Mouse (Mus musculus) thymus, adult 2 months (tissue): Measurements from ENCODE around the gene Adat1. TPM values are rescaled to one million over a fixed set of nuclear protein-coding genes. Genes with fewer than 3 reads are reported as not detected.
A peak's percentile ranks its signal among the peaks of the same experiment; 100 is the strongest.

Experiments
- DNase-seq: peaks from one replicate; pipeline ENCODE4 v3.0.0; 2021
- H3K27ac ChIP-seq: fragments of 200-500 bp; 2 replicates; pipeline ENCODE4 v1.5.1; 2012; ENCODE audit warnings: low read length, control low read depth; ENCODE audit not compliant: control insufficient read depth, insufficient read depth
- H3K27me3 ChIP-seq: fragments of 200-500 bp; 2 replicates; pipeline ENCODE4 v1.6.1; 2012; ENCODE audit warnings: mild to moderate bottlenecking, low read length, moderate library complexity, mixed read lengths; ENCODE audit not compliant: control insufficient read depth, insufficient read depth
- H3K36me3 ChIP-seq: fragments of 200-500 bp; 2 replicates; pipeline ENCODE4 v1.6.1; 2012; ENCODE audit warnings: mild to moderate bottlenecking, low read length, moderate library complexity; ENCODE audit not compliant: control insufficient read depth, insufficient read depth
- H3K4me1 ChIP-seq: fragments of 200-500 bp; replicated peaks from 2 replicates; pipeline ENCODE4 v1.6.1; 2012; ENCODE audit warnings: low read length; ENCODE audit not compliant: control insufficient read depth, insufficient read depth
- H3K4me3 ChIP-seq: fragments of 200-500 bp; 2 replicates; pipeline ENCODE4 v1.5.1; 2012; ENCODE audit warnings: mild to moderate bottlenecking, low read length, control low read depth, moderate library complexity; ENCODE audit not compliant: control insufficient read depth, insufficient read depth
- CTCF ChIP-seq: fragments of 200-500 bp; IDR thresholded peaks from 2 replicates; pipeline ENCODE4 v1.5.1; 2012; ENCODE audit warnings: mild to moderate bottlenecking, control low read depth, low read length, moderate library complexity, borderline replicate concordance; ENCODE audit not compliant: control insufficient read depth, poor library complexity, insufficient read depth; ENCODE audit errors: extremely low read depth
- POLR2A ChIP-seq: fragments of 200-500 bp; IDR thresholded peaks from 2 replicates; pipeline ENCODE4 v1.6.1; 2012; ENCODE audit warnings: mild to moderate bottlenecking, low read length, control low read depth, moderate library complexity; ENCODE audit not compliant: control insufficient read depth, poor library complexity, insufficient read depth; ENCODE audit errors: extremely low read depth
- WGBS: fragments of 180-500 bp; shearing (Covaris S2); methylation state at CpG from one replicate; pipeline ENCODE4 v1.1.7; 2018; 5-methylcytosine and 5-hydroxymethylcytosine counted together
- polyA plus RNA-seq: library from polyadenylated mRNA; depleted of rRNA; stranded (reverse); fragments of >200 nt; gene quantifications from 2 replicates; pipeline ENCODE4 v1.2.3, GENCODE M21; 2012

Adat1 gene
- polyA plus RNA-seq, 1 experiment = 4.0 TPM

GRCm38 (mm10) chr8:111937184-111937583 lies 54.9 kb downstream of the Adat1 start:
- no peak overlapping the region for H3K4me3 ChIP-seq
- no peaks in the 10 kb centered on the region for H3K36me3 ChIP-seq
- H3K27ac ChIP-seq = no peak overlapping the region
- no peak for DNase-seq
- TF ChIP-seq POLR2A (no peak), CTCF (no peak)
- H3K27me3 ChIP-seq = no peaks in the 10 kb centered on the region; the same call in 1 of the 2 replicates
- peaks cover 20% of the 10 kb centered on the region for H3K4me1 ChIP-seq
- WGBS = 87% methylated on average over 3 of the region's 3 CpGs

GRCm38 (mm10) chr8:111934201-111934600 lies 57.9 kb downstream of the Adat1 start:
- Histone ChIP-seq H3K4me1 (peaks cover 7% of the 10 kb centered on the region), H3K4me3 (no peak overlapping the region), H3K36me3 (no peaks in the 10 kb centered on the region), H3K27me3 (no peaks in the 10 kb centered on the region; the same call in 1 of the 2 replicates), H3K27ac (no peak overlapping the region)
- TF ChIP-seq POLR2A (no peak), CTCF (no peak)
- DNase-seq = no peak
- 87% methylated on average over 2 of the region's 2 CpGs for WGBS

- no peak within 1 kb of the TSS for H3K27ac ChIP-seq
- H3K4me3 ChIP-seq = peak within 1 kb of the TSS; percentile 58
- DNase-seq = peak; percentile 88
- WGBS = 3% methylated on average over 53 of the region's 53 CpGs
- H3K36me3 ChIP-seq = no peaks in the 10 kb centered on the region
- no peaks in the 10 kb centered on the region; the same call in 1 of the 2 replicates for H3K27me3 ChIP-seq
- H3K4me1 ChIP-seq = peaks cover 7% of the 10 kb centered on the region
- TF ChIP-seq POLR2A (0 out of 2 replicates have a peak, but pooled peaks have one; percentile 41), CTCF (no peak)
Observed at GRCm38 (mm10) chr8:111933348-111934076, 58.6 kb downstream of the Adat1 start, which contains the start of gene Tmem231. Gene Tmem231, minus strand, starts transcription at chr8:111933881.

GRCm38 (mm10) chr8:111932580-111933336 lies 59.3 kb downstream of the Adat1 start:
- 66% methylated on average over 19 of the region's 19 CpGs for WGBS
- Histone ChIP-seq H3K4me1 (peaks cover 7% of the 10 kb centered on the region), H3K27me3 (no peaks in the 10 kb centered on the region; the same call in 1 of the 2 replicates), H3K27ac (no peak overlapping the region), H3K4me3 (peak overlapping the region; percentile 58), H3K36me3 (no peaks in the 10 kb centered on the region)
- DNase-seq = no peak
- TF ChIP-seq POLR2A (no peak), CTCF (no peak)

- WGBS = 94% methylated on average over 16 of the region's 16 CpGs
- TF ChIP-seq POLR2A = no peak
- TF ChIP-seq CTCF = no peak
- Histone ChIP-seq H3K4me3 (no peak overlapping the region), H3K27ac (no peak overlapping the region), H3K4me1 (peaks cover 7% of the 10 kb centered on the region), H3K27me3 (no peaks in the 10 kb centered on the region; the same call in 1 of the 2 replicates), H3K36me3 (no peaks in the 10 kb centered on the region)
- no peak for DNase-seq
Observed at GRCm38 (mm10) chr8:111931721-111932120, 60.4 kb downstream of the Adat1 start.

- no peaks in the 10 kb centered on the region; the same call in 1 of the 2 replicates for H3K27me3 ChIP-seq
- TF ChIP-seq CTCF (no peak), POLR2A (no peak)
- no peaks in the 10 kb centered on the region for H3K36me3 ChIP-seq
- H3K4me1 ChIP-seq = peaks cover 7% of the 10 kb centered on the region
- no peak overlapping the region for H3K27ac ChIP-seq
- no peak overlapping the region for H3K4me3 ChIP-seq
- 73% methylated on average over 8 of the region's 8 CpGs for WGBS
- DNase-seq = no peak
Observed at GRCm38 (mm10) chr8:111929648-111930344, 62.3 kb downstream of the Adat1 start.
